Mouse (Mus musculus) testis, adult 2 months (tissue): Measurements from ENCODE around the gene Ccr9.

Experiments used
- CTCF ChIP-seq: fragments of 200-500 bp; IDR thresholded peaks from 2 replicates; pipeline ENCODE4 v1.5.1; 2012; ENCODE audit warnings: low read depth, mild to moderate bottlenecking, inconsistent platforms, low read length, moderate library complexity; ENCODE audit not compliant: control insufficient read depth, insufficient read depth, insufficient replicate concordance
- POLR2A ChIP-seq: fragments of 200-500 bp; IDR thresholded peaks from 2 replicates; pipeline ENCODE4 v1.6.1; 2012; ENCODE audit warnings: low read depth, mild to moderate bottlenecking, inconsistent platforms, low read length, moderate library complexity; ENCODE audit not compliant: control insufficient read depth

DNA sequence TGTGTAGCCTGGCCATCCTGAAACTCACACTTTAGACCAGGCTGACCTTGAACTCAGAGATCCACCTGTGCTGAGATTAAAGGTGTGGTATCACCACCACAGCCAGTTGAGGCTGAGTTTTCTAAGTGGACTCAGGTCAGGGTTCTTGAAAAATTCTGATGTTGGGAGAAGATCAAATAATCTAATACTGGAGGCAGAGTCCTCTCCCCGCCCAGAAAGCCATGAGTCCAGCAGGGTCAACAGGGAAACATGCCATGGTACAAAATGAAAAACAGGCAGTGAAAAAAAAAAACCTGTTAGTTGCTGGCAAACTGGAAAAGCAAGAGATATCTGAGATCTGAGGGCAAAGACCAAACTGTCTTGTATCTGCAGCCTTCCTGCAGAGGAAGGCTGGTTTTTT lies 38.1 kb upstream of the Ccr9 start:
- no peak for TF ChIP-seq CTCF
- TF ChIP-seq POLR2A, result no peak
